Mouse (Mus musculus): ENCODE results near the gene Adam10.

The Adam10 gene

DNA sequence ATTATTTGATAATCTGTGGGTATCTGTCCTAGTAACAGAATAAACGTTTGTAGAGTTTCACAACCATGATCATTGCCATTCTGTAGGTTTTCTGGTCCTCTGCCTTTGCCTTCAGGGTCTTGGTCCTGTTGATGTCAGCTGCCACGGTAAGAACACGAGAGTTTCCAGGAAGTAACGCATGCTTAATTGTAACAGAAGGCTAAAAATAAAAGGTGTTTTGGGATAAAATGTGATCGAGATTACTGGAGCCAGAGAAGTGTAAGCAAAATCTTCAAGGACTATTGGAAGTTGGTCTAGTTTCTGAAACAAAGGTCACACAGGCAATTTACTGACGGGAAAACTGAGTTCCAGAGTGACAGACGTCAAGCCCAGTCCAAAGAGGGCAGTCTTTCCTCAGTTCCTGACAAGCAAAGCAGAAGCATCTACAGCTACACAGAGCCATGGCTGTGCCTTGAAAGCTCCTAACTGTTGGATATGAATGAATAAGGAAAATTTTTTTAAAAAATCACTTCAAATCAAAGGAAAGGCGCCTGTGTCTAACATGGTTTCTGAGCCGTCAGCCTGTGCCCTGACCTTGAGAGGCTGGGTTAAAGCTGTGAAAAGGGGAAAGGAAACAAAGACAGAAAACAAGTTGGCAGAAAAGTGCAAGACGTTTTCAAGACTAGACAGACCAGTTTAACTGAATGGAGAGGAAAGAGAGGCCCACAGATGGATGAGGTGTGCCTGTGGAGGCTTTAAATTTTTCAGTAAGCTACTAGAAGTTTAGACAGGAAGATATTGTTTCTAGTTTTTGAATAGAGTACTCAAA, 6.8 kb upstream of the Adam10 start:
- in situ Hi-C loops (cut with MboI; ENCODE audit: low sequenced_read_pairs), result loop anchor here (10.0 kb wide), 1 partner anchor 403 kb away; no protein-coding TSS in a partner anchor

DNA sequence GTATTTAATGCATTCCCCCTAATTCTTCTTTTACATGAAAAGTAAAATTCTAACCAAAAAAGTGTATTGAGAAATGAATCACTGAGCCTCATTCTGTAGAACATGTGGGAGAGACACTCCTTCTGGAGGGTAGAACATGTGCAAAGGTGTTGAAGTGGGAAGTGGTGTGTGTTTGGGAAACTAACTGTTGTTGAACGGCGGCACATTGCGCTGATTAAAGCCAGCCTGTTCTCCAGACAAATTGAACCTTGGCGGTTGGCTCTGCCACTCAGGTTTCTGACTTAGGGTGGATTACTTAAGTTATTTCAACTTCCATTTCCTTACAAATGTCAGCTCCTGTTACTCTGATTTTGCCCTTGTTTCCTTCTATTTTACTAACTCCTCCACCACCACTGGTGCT, 5.1 kb upstream of the Adam10 start:
- in situ Hi-C loops (cut with MboI; ENCODE audit: low sequenced_read_pairs), result loop anchor here (10.0 kb wide), 1 partner anchor 401 kb away; no protein-coding TSS in a partner anchor

DNA sequence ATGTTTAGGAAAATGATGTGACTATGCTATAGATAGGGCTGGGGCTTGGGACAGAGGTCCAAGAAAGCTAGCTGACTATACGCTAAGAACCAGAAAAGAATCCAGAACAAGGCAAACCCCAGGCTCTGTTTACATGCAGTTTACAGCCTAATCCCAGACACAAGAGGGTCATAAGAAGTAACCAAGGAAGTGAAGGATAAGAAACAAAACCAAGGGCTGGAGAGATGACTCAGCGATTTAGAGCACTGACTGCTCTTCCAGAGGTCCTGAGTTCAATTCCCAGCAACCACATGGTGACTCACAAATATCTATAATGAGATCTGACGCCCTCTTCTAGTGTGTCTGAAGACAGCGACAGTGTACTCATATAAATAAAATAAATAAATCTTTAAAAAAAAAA, 3.7 kb upstream of the Adam10 start:
- in situ Hi-C loops (cut with MboI; ENCODE audit: low sequenced_read_pairs), result loop anchor here (10.0 kb wide), 1 partner anchor 400 kb away; no protein-coding TSS in a partner anchor

DNA sequence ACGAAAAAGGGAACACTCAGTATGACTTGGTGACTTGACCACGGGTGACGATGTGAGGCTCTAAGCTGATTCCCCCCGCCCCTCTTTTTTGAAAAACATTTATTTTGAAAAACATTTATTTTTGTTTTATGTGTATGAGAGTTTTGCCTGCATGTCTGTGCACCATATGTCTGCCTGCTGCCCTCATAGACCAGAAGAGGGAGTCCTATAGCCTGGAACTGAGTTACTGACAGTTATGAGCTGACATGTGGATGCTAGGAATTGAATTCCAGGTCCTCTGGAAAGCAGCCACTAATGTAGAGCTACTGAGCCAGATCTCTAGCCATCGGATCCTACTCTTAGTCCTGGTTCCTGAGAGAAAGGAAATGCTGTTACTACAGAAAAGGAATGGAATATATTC, 2.8 kb upstream of the Adam10 start:
- in situ Hi-C loops (cut with MboI; ENCODE audit: low sequenced_read_pairs), result loop anchor here (10.0 kb wide), 1 partner anchor 399 kb away; no protein-coding TSS in a partner anchor

DNA sequence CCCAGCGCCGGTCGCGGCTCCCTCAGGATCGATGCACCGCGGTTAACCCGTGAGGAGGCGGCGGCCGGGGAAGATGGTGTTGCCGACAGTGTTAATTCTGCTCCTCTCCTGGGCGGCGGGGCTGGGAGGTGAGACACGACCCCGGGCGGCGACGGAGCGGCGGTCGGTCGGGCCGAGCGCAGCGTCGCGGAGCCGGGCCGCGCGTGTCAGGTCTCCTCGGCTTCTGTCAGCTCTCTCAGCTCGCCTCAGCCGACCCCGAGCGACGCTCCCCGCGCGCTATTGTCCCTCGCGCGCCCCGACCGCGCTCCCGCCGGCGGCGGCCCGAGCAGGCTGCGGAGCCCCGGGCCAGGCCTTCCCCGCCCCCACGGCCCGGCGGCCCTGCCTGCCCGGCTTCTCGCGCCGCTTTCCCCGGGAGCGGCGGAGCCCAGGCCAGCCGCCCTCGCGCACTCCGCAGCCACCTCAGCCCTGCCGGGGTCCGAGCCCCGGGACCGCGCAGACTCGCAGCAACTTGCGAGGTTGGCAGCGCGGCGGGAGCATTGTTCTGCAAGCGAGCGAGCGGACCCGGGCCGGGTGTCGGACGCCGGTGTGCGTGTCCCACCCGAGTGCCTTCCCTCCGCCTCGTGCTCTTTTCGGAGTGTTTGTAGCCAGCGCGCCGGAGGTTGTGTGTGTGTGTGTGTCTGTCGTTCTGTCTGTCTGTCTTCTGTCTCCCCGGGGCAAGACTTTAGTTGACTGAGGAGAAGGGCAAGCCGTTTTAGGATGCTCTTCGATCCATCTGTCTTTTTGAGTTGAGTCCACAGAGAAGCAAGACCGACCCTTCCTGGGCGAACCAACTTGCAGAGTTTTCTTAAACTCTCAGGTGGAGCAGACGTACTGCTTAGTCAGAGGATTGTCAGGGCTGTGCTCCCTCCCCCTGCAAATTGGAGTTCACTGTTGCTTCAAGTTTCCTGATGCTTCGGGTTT, 615 bp downstream of the Adam10 start:
- in situ Hi-C loops (cut with MboI; ENCODE audit: low sequenced_read_pairs), result loop anchor here (10.0 kb wide), 1 partner anchor 395 kb away; no protein-coding TSS in a partner anchor

DNA sequence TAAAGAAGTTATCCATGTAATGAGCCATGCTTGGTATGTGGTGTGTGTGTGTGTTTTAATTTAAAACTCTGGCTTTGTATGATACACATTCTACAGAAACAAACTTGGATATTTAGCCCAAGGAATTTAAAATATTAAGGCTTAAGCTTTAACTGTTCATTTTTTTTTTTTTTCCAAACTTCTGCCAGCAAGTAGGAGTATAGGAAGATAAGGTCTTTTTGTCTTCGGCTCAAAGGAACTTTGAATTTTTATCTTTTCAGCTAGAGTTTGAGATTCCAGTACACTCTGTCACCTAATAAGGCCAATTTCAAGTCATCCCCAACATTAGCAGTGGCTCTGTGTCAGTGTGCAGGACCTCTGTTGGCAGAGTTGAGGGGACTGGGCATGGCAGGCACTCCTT, 3.4 kb downstream of the Adam10 start:
- in situ Hi-C loops (cut with MboI; ENCODE audit: low sequenced_read_pairs), result no loop called here

DNA sequence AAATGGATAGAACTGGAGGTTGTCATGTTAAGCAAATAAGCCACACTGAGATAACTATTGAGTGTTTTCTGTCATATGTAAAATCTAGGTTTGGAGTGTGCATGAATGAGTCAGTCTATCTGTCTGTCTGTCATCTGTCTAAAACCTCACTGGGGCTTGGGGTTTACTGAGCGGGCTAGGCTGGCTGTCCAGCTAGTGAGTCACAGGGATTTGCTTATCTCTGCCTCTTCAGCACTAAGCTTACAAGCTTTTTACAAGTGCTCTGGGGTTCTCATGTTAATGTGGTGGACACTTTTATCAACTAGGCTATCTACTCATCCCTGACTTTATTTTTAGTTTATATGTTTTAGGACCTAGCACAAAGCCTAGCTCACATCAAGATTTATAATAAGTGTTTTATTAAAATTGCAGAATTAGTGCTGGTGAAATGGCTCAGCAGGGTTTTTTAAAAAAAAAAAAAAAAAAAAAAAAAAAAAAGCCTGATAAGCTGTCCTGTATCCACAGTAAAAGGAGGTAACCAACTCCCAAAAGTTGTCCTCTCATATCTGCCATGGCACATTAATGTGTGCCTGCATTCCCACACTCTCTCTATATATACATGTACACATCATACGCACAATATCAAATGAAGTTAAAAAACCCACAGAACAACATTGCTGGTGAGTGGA, 9.6 kb downstream of the Adam10 start:
- in situ Hi-C loops (cut with MboI; ENCODE audit: low sequenced_read_pairs), result no loop called here

DNA sequence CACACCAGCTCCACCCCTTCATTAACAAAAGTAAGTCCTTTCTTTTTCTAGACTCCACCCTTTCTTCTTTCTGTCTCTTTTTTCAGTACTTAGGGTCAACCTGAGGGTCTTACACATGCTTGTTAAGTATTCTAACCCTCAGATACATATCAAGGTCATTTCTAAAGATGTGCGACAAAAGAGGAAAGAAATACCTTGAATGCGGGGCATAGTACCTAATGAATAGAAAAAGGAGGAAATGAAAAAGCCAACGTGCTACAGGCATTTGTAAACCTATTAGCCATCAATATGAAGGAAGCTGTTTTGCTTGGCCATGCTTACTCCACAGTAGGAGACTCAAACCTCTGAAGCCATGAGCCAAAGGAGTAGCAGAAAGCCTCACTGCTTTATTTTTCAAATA, 11.1 kb downstream of the Adam10 start:
- in situ Hi-C loops (cut with MboI; ENCODE audit: low sequenced_read_pairs), result no loop called here

DNA sequence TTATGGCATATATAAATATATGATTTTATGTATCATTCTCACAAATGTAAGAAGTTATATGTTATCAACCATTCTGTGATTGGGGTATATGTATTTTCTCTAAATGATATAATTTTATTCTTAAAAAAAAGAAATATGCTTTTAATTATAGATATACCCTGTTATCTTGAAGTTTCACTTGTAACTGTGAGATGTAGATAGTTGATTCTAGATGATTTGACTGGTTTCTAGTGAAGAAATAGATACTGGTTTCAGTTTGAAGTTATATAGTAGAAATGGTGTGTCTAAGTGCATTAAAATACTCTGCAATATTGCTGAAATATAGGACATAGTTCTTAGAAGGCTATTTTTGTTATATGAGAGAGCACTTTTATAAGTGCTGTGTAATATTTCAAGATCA, 11.8 kb downstream of the Adam10 start:
- in situ Hi-C loops (cut with MboI; ENCODE audit: low sequenced_read_pairs), result no loop called here

DNA sequence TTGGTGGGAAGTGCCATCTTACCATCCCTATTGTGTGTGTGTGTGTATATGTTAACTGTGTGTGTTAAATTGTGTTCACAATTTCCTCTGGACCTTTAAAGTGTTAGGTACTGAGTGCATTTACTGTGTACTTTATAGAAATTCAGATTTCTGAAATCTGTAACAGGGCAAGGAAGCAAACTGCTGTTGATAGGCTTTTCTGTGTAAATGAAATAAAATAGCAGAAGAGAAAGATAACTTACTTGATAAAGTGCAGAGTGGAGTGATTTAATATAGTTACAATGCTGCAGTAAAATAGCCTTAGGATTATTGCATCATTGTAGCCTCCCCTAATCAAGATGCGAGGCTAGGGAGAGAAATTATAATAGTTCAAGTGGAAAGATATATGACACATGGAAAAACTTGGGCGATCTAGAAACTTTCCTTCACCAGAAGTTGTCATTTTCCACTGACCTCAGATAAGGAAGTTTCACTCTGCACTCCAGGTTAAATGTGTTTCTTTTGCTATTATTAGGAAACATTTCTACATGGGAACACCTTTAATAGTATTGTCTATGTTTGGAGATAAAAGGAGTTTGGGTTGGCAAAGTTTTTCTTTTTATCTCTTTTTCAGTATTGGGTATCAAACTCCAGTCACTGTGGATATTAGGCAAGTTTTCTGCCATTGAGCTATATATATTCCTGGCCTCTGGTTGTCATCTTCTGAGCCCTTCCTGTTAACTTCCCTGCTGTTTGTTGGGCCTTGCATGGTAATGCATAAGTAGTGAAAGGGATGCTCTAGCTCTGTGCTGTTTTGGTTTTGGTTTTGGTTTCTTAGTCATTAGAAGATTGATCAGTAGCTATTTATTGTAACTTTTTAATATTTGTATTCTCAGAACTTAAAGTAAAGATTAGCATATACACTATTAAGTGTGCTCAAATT, 13.2 kb downstream of the Adam10 start:
- in situ Hi-C loops (cut with MboI; ENCODE audit: low sequenced_read_pairs), result no loop called here

DNA sequence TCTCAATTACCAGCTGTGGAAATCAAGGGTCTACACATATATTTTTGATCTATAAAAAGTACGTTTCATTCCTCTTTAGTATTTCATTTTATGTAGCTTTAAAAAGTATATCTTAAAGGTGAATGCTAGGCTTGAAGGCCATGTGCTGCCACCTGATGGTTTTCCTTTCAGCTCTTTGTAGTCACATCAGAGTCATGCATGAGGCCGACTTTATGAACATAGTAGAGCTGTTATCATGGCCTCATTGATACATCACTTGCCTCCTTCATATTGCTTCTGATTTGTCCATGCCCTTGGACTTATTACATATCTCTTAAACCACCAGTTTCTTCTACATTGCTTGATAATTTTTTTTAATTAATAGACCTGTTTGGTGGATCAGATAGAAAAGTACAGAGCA, 16.9 kb downstream of the Adam10 start:
- in situ Hi-C loops (cut with MboI; ENCODE audit: low sequenced_read_pairs), result no loop called here

DNA sequence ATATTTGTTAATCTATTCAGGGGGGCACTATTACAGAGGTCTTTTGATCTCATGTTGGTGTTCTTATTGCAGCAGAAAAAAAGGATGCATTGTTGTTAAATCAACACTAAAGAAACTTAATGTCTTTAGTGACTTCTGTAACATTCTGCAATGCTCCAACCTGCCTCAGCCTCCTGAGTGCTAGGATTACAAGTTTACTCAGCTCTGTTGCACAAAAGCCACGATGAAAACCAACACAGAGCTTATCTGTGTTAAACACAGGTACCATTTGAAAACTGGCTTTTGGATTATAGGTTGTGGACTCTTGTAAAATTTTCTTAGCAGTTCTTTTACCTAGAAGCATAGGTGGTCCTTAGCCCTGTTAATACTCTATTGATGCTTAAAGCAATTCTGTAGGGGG, 19.3 kb downstream of the Adam10 start:
- in situ Hi-C loops (cut with MboI; ENCODE audit: low sequenced_read_pairs), result no loop called here

DNA sequence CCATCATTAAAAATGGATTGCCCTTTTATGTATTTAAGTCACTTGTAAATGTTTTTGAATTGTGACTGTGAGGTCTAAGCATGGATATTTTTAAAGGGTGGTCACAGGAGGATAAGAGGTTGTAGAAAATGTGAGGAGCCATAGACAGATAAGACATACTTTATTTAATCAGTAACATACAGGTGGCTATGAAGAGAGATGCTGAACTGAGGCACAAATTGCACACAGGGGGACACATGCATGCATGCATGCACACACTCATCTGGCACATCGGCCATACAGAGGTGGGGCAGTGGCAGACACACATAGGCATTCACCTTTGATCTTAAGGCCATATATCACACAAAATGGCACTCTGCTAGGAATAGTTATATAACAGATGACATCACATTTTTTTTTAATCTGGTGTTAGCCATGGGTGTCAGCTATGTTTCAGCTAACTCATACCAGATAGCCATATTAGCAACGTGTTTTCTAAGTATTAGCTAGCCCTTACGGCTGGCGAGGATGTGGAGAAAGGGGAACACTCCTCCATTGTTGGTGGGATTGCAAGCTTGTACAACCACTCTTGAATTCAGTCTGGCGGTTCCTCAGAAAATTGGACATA, 24.9 kb downstream of the Adam10 start:
- in situ Hi-C loops (cut with MboI; ENCODE audit: low sequenced_read_pairs), result no loop called here

DNA sequence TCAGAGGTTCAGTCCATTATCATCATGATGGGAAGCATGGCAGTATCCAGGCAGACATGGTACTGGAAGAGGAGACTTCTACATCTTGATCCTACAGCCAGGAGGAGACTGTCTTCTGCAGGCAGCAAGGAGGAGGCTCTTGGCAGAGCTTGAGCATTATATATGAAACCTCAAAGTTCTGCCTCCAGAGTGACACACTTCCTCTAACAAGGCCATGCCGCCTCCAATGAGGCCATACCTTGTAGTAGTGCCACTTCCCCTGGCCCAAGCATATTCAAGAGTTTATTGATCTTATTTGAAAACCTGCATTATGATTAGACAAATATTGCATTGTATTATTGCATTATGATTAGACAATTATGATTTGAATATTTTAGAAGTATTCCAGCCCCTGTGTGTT, 27.6 kb downstream of the Adam10 start:
- in situ Hi-C loops (cut with MboI; ENCODE audit: low sequenced_read_pairs), result no loop called here

DNA sequence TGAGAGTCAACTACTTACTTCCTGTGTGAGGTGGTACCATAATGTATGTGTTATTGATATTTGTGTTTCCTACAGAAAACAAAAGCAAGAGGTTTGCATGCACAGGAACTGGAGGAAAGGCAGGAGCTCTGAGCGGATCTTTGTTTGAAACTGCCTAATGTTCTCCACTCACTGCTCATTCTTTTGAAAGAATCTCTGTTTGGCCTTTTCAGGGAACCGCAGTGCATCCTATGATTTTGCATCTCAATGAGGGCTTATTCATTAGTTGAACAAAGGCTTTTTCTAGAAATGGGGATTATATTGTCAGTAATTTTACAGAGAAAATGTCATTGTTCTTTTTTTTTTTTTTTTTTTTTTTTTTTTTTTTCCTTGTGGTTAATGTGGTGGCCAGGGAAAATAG, 50.7 kb downstream of the Adam10 start:
- in situ Hi-C loops (cut with MboI; ENCODE audit: low sequenced_read_pairs), result no loop called here

DNA sequence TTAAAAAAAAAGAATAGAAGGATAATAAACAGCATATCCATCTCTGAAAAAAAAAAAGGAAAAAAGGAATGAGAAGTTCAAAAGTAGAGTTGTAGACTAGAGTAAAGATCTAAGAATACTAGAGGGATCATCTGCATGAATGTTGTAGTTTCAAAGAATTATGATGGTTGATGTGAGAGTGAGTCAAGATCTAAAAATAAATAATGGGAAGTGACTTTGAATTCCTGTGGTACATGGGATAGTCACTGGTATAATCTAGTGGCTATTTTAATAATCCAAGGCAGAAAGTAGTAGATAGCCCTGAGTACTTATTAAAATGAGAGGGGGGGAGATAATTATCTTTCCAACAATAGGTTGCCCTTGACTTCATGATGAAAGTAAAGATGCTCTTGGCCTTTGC, 52.3 kb downstream of the Adam10 start:
- in situ Hi-C loops (cut with MboI; ENCODE audit: low sequenced_read_pairs), result no loop called here

DNA sequence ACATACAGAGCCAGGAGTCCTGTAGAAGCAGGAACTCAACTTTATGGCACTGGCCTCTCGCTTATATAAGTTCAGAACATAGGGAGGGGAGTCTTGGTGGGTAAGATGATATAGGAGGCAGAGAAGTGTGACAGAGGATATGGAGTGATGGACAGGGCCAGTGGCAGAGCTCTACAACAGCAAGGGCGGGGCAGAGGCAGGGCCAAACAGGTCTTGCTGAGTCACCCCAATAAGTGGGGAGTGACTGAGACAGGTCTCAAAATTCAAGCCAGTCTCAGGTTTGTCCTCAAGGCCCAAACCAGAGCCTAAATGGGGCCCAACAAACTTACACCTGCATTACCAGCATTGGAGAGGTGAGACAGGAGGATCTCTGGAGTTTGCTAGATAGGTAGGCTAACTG, 54.4 kb downstream of the Adam10 start:
- in situ Hi-C loops (cut with MboI; ENCODE audit: low sequenced_read_pairs), result no loop called here

DNA sequence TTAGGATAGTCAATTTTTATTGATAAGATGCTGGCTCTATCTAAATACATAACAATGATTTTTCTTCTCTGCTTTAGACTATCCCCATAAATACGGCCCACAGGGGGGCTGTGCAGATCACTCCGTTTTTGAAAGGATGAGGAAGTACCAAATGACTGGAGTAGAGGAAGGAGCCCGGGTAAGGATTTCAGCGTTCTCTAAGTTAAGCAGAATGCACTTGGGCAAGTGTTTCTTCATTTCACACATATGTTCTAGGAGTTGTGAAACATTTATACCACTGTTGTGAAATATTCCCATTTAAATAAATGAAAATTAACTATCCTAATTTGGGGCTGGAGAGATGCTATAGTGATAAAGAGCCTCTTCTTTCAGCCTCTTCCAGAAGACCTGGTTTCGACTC, 61.2 kb downstream of the Adam10 start:
- in situ Hi-C loops (cut with MboI; ENCODE audit: low sequenced_read_pairs), result no loop called here

DNA sequence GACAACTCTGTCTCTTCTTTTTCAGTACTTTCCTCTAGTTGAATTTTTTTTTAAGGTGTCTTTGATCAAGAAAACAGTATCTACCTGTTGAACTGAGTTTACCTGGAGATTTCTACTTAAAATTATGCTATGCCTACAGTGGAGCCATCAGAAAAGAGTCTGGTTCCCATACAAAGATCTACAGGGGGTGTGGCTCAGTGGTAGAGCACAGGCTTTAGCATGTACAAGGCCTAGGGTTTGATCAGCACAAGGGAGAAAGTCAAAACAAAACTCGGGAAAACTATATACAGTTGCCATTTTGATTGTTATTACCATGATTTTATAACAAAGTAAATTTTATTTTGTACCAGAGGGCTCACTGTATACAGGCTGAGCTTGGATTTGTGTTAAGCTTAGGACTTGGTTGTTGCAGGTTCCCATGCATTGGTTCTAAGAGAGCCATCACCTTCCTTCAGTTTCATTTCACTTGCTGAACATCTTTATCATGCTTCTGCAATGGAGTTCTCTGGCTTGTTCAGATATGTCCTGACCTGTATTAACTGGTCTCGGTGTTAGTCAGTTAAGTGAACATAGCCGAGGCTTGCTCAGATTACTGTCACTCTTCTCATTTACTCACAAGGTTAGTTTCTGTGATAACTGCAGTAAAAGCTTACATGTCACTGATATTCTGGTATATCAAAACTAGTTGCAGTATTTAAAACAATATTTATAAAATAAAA, 72.9 kb downstream of the Adam10 start:
- in situ Hi-C loops (cut with MboI; ENCODE audit: low sequenced_read_pairs), result no loop called here
